Mouse (Mus musculus): Measurements from ENCODE around the gene Brinp1. TPM values are rescaled to one million over a fixed set of nuclear protein-coding genes. Genes with fewer than 3 reads are reported as not detected.

Gene Brinp1
- polyA plus RNA-seq (2021): not detected

DNA sequence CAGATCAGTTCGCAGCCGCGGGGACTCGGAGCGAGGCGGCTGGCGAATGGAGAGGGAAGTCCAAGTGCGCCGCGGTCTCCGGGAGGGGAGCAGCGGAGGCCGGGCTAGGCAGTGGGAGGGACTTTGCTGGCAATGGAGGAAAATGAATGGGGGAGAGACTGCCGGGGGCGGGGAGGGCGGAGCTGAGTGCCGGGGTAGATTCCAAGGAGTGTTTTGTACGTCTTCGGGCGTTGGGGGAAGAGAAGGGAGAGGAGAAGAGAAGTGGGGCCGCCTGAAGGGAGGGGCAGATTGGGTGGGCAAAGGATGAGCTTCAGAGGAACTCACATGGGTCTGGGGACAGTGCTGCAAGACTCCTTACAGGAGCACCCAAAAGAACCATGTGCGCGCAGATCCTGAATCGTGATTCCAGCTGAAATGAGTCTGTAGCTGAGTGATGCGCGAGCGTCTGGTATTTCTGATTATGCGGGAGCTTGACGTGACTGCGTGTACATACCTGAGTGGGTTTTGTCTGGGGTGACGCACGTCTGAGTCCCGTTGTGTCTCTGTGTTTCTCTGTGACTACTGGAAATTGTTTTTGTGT is at the start of gene Brinp1:
Gene Brinp1, minus strand, starts transcription at position 76 of the 580 bp plus-strand sequence.
- ATAC-seq: no peak
- CTCF ChIA-PET: no interaction called here

DNA sequence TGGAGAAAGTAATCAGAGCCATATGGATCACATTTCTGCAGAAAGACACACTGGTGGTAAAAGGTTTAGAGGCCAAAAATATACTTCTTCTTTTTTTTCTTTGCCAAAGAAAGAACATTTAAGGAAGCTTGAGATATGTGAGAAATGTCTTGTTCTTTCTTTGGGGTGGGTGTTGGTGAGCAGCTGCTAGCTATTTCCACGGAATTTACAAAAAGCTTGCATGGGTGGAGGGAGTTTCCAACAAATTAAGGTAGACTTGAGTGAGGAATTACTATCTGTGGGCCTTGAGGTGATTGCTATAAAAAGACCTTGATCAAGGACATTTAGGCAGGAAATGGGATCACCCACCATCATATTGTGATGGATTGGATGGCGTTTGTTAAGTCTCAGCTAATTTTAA is 3.1 kb upstream of the Brinp1 start:
- POLR2A ChIA-PET: no interaction called here
- no peak for TF ChIP-seq CTCF (IDR thresholded peaks at IDR 0.05)
- in situ Hi-C loops (cut with MboI; ENCODE audit: low pct_unique_long_range_greater_than_20kb): no loop called here
- CTCF ChIA-PET: interaction anchor here (1.5 kb wide), 1 partner anchor 1575 kb away, joined by 3 read pairs; no protein-coding TSS in a partner anchor
- no peaks in the 10 kb centered on the region for H3K27me3 ChIP-seq
- ATAC-seq: no peak
- DNase-seq (ENCODE audit: low read depth, low spot score): no peak

More for the DNA sequence above, at the start of gene Brinp1:
- TF ChIP-seq CTCF (IDR thresholded peaks at IDR 0.05): no peak
- no peak for DNase-seq (ENCODE audit: low read depth, low spot score)
- POLR2A ChIA-PET: no interaction called here
- H3K27me3 ChIP-seq: no peaks in the 10 kb centered on the region
- in situ Hi-C loops (cut with MboI; ENCODE audit: low pct_unique_long_range_greater_than_20kb): no loop called here

DNA sequence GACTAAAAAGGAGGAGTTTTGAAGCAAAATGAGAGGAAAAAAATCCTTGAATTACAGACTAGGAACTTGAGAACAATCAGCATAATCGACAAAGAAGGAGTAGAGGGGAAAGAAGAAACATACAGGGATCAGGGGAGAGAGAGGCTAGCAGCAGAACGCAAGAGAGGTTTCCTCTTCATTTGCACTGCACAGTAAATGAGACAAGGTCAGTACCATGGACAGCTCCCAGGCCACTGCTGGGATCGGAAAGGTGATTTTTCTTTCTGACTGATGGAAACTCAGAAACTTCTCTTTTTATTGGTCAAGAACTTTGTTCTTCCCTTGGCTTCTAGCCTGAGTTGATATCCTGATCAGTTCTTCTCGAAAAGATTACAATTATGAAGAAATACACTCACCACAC is 1.4 kb upstream of the Brinp1 start:
- ChIA-PET CTCF (interaction anchor here (1.5 kb wide), 1 partner anchor 1573 kb away, joined by 3 read pairs; no protein-coding TSS in a partner anchor), POLR2A (no interaction called here)
- ATAC-seq (no peak), DNase-seq (ENCODE audit: low read depth, low spot score) (peak; percentile 6)
- no peaks in the 10 kb centered on the region for H3K27me3 ChIP-seq
- in situ Hi-C loops (cut with MboI; ENCODE audit: low pct_unique_long_range_greater_than_20kb): no loop called here
- TF ChIP-seq CTCF (IDR thresholded peaks at IDR 0.05): no peak

DNA sequence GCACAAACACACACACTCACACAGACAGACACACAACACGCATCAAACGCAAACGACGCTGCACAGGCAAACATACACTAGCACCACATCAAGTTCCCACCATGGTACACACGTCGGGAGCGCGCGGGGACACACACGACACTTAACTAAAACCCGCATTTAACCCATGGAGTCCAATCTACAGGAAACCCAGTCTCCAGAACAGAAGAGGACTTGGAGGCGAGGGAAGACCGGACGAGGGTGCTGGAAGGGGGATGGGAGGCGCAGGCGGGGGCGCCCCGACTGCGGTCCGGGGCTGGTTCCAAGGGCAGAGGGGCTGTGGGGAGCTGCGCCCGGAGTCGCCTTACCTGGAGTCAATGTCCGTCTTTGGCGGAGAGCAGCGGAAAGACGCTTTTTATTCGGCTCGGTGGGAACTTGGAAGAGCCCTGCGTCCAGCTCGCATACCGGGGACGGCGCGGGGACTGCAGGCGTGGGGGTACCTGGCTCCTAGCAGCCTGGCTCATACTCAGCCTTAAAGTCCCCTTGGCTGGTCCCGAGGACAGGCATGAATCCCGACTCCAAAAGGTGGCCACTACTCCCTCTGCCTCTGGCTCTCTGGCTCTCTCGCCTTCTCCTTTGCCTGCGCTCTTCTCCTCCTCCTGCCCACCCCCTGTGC is 403 bp downstream of the Brinp1 start:
- no peak for ATAC-seq
- ChIA-PET POLR2A (no interaction called here), CTCF (no interaction called here)
- in situ Hi-C loops (cut with MboI; ENCODE audit: low pct_unique_long_range_greater_than_20kb): no loop called here
- no peak for TF ChIP-seq CTCF (IDR thresholded peaks at IDR 0.05)
- H3K27me3 ChIP-seq: no peaks in the 10 kb centered on the region
- no peak for DNase-seq (ENCODE audit: low read depth, low spot score)

DNA sequence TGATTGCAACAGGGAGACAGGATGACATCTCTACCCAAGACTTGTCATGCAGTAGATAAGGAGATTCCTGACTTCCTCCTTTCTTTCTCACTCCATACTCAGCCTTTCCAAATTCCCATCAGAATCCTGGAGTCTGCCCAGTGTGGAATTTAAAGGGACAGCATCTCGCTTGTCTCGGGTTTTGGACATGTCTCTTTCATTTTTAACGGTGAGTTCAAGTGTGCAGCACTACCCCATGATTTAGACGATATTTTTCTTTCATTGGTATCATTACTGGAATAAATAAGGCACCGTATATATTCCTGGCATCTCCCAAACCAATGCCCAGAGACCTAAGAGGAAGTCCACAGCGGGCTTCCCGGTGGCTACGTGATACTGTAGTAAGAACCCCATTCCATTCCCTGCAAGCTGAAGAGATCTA is 1.1 kb downstream of the Brinp1 start:
- in situ Hi-C loops (cut with MboI; ENCODE audit: low pct_unique_long_range_greater_than_20kb): no loop called here
- no peaks in the 10 kb centered on the region for H3K27me3 ChIP-seq
- ChIA-PET POLR2A (no interaction called here), CTCF (no interaction called here)
- DNase-seq (ENCODE audit: low read depth, low spot score): no peak
- TF ChIP-seq CTCF (IDR thresholded peaks at IDR 0.05): no peak
- no peak for ATAC-seq

DNA sequence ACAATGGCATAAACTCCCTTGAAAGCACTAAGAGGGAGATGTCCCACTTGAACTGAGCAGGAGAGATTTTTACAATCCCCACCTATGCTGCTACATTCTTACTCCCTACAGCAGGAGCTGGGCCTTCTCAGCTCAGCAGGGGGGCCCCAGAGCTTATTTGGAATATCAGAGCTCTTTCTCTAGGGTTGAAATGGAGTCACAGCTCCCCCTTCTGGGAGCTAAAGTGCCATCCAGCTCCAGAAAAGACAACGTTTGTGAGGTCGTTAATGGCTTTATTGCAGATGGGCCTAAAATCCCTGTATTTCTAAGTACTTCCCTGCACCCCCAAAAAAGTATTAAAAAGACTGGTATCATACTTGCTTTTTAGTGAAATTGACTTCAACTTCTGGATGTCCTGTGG is 3.6 kb downstream of the Brinp1 start:
- ChIA-PET POLR2A (no interaction called here), CTCF (interaction anchor here (0.8 to 1.1 kb wide), 2 partner anchors 9 to 32 kb away, joined by 3 to 4 read pairs; no protein-coding TSS in a partner anchor)
- TF ChIP-seq CTCF (IDR thresholded peaks at IDR 0.05): peak; percentile 48
- in situ Hi-C loops (cut with MboI; ENCODE audit: low pct_unique_long_range_greater_than_20kb): no loop called here
- H3K27me3 ChIP-seq: no peaks in the 10 kb centered on the region
- DNase-seq (ENCODE audit: low read depth, low spot score): peak; percentile 3
- ATAC-seq: no peak

DNA sequence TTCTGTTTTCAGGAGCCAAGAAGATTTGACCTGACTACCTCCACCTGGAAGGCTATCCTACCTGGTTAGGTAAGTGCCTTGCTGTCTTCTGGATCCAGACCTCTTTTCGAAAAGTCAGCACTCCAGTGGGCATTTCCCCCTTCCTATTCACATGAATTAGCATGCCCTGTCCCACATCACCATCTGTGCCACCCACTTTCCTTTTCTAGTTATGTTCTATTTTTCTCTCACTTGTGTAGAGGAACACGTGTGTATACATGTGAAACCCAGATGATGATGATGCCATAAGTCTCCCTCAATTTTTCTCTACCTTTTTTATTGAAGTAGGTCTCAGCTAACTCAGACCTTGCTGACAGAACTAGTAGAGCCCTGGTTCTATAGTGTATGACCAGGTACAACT is 11.3 kb downstream of the Brinp1 start:
- DNase-seq (ENCODE audit: low read depth, low spot score): no peak
- H3K27me3 ChIP-seq: no peaks in the 10 kb centered on the region
- CTCF ChIA-PET: no interaction called here
- TF ChIP-seq CTCF (IDR thresholded peaks at IDR 0.05): no peak
- POLR2A ChIA-PET: no interaction called here
- in situ Hi-C loops (cut with MboI; ENCODE audit: low pct_unique_long_range_greater_than_20kb): loop anchor here (10.0 kb wide), 1 partner anchor 918 kb away; no protein-coding TSS in a partner anchor
- ATAC-seq: no peak

DNA sequence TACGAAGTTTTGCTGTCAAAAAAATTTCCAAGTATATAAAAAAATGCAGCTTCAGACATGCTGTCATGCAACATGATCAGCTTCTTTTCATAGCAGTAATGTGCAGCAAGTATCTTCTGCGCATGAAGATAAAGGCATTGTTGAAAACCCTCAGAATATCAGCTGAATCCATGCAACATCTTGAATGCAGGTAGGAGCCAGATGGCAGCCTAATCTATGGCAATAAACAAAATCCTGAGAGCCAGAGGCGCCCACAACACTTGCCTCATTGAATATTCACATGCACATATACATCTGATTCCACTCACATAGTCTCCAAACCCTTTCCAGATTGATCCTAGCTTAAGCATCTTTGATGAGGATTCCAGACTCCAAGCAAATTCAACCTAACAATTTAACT is 24.2 kb downstream of the Brinp1 start:
- no peak for DNase-seq (ENCODE audit: low read depth, low spot score)
- CTCF ChIA-PET: interaction anchor here (1.4 kb wide), 1 partner anchor 17 kb away, joined by 3 read pairs; no protein-coding TSS in a partner anchor
- ATAC-seq: no peak
- no peaks in the 10 kb centered on the region for H3K27me3 ChIP-seq
- in situ Hi-C loops (cut with MboI; ENCODE audit: low pct_unique_long_range_greater_than_20kb): no loop called here
- no peak for TF ChIP-seq CTCF (IDR thresholded peaks at IDR 0.05)
- POLR2A ChIA-PET: no interaction called here

DNA sequence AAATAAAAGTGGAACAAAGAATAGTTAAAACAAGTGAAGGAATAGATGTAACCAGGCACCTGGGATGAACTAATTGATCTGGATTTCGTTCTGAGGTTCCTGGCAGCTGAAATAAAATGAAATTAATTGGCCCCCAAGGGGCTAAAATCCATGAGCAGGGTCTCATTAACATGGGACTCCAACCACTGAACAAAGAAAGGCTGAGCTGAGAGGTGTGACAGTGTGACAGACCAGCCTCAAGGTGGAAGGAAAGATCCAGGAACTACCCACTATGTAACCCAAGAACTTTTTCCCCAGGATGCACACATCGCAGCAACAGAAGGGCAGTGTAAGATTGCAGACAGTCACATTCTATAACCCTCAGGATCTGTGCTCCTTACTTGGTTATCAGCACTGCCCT is 28.1 kb downstream of the Brinp1 start:
- DNase-seq (ENCODE audit: low read depth, low spot score) (no peak), ATAC-seq (no peak)
- POLR2A ChIA-PET: no interaction called here
- in situ Hi-C loops (cut with MboI; ENCODE audit: low pct_unique_long_range_greater_than_20kb): no loop called here
- no peak for TF ChIP-seq CTCF (IDR thresholded peaks at IDR 0.05)
- CTCF ChIA-PET: no interaction called here
- no peaks in the 10 kb centered on the region for H3K27me3 ChIP-seq

DNA sequence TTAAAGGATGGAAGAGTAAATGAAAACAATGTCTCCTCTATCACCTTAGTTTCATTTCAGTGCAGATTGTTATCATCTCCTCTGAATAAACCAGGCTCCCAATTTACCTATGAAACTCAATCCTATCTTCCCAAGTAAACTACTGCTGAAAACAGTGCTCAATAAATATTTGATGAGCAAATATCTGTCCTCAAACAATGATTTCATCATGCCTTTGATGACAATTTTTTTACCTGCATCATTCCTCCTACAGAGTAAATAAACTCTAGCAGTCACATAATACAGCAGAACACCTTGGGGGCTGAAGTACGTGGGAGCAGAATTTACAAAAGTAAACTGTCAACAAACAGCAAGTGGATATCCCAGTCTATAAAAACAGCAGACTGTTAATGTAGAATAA is 31.3 kb downstream of the Brinp1 start:
- no peak for TF ChIP-seq CTCF (IDR thresholded peaks at IDR 0.05)
- in situ Hi-C loops (cut with MboI; ENCODE audit: low pct_unique_long_range_greater_than_20kb): no loop called here
- DNase-seq (ENCODE audit: low read depth, low spot score) (no peak), ATAC-seq (no peak)
- ChIA-PET POLR2A (no interaction called here), CTCF (no interaction called here)
- H3K27me3 ChIP-seq: no peaks in the 10 kb centered on the region

DNA sequence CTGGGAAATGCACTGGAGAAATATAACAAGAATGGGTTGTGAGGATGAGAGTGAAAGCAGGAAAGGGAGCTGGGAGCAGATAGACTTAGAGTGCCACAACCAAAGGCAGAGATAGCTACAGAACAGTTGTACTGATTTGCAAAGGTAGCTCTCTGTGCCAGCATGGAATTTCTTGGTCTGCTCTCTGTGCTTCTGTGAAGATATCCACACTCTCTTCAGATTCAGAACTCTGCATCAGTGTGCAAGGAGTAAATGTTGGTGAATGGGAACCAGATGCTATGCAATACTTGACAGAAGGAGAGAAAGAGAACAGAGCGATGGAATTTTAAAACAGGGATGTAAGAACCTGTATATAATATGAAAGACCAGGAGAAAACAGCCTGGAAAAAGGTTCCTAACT is 31.7 kb downstream of the Brinp1 start:
- in situ Hi-C loops (cut with MboI; ENCODE audit: low pct_unique_long_range_greater_than_20kb): no loop called here
- no peaks in the 10 kb centered on the region for H3K27me3 ChIP-seq
- ATAC-seq (no peak), DNase-seq (ENCODE audit: low read depth, low spot score) (no peak)
- ChIA-PET POLR2A (no interaction called here), CTCF (no interaction called here)
- no peak for TF ChIP-seq CTCF (IDR thresholded peaks at IDR 0.05)

DNA sequence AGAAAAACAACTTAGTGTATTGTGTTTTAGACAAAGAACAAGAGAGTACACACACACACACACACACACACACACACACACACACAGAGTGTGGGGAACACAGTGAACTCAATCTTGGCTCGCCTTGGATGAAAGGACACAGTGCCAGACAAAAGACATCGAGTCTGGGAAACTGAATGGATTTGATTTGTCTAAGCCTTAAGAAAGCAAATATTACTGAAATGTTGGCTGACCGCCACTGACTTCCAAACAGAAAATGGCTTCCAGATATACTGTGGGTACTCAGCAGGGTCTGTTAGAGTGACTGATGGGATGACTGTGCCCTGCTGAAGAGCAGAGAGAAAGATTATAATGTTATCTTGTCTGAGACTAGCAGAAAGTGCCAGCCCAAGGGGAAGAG is 34.1 kb downstream of the Brinp1 start:
- ATAC-seq: no peak
- no peak for TF ChIP-seq CTCF (IDR thresholded peaks at IDR 0.05)

More for the DNA sequence above, 34.1 kb downstream of the Brinp1 start:
- DNase-seq (ENCODE audit: low read depth, low spot score): no peak
- in situ Hi-C loops (cut with MboI; ENCODE audit: low pct_unique_long_range_greater_than_20kb): no loop called here
- CTCF ChIA-PET: no interaction called here
- POLR2A ChIA-PET: no interaction called here
- no peaks in the 10 kb centered on the region for H3K27me3 ChIP-seq
